Mouse (Mus musculus): Measurements from ENCODE around the gene Svopl. TPM values are rescaled to one million over a fixed set of nuclear protein-coding genes. Genes with fewer than 3 reads are reported as not detected.
A peak's percentile ranks its signal among the peaks of the same experiment; 100 is the strongest.

The Svopl gene
- total and polyA plus RNA-seq, 3 experiments, result not detected

DNA sequence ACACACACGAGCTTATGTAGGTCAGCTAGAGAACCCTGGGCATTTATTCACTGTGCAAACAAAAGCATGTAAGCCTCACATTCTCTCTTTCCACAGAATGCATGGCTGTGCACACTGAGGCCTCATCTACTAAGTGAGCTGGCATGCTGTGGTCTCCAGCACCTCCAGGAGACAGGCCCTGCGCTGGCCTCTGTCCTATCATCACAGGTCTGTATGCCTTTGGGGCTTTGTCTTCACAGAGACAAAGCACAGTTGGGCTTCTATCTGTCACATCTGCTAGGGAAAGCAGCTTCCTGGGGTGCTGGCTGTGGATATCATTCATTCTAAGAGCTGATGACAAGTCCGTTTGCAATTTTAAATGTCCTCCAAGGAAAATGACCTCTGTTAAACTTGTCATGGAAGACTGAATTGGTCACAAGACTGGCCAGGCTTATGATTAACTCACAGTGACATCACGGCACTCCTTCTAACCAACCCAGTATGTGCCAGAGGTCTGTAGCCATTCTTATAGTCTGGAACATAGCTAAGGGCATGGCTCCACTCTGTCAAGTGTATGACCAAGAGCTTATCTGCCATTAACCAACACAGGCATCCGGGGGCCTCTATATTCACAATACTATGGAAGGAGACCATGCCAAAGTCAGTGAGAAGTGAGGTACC, 25.5 kb upstream of the Svopl start:
- Histone ChIP-seq H3K79me2 (ENCODE audit: control insufficient read depth, insufficient read depth, low read length, poor library complexity) (no peaks in the 10 kb centered on the region), H3K27me3 (ENCODE audit: control insufficient read depth in 1 of 2, insufficient read depth in 2 of 2, low read length in 2 of 2) (no peaks in the 10 kb centered on the region; a peak in 1 of 4 replicates), H3K9ac (ENCODE audit: control insufficient read depth, low read depth, low read length, poor library complexity, severe bottlenecking) (no peak overlapping the region), H3K27ac (ENCODE audit: control insufficient read depth, low read depth, low read length) (no peak overlapping the region), H3K36me3 (ENCODE audit: control insufficient read depth in 1 of 2, insufficient read depth in 2 of 2, low read length in 2 of 2) (peaks cover 0 to 2% of the 10 kb centered on the region in 2 experiments; a peak in 1 of 4 replicates), H3K4me1 (ENCODE audit: control insufficient read depth in 1 of 2, insufficient read depth in 2 of 2, low read length in 2 of 2) (peaks cover 6% of the 10 kb centered on the region in 2 experiments; a peak in 3 of 4 replicates), H3K4me3 (ENCODE audit: control insufficient read depth in 1 of 2, insufficient read depth in 1 of 2, low read depth in 2 of 2, low read length in 2 of 2) (no peak overlapping the region), H3K9me3 (replicated peaks; ENCODE audit: insufficient read depth, low read length) (no peaks in the 10 kb centered on the region)
- no peak for DNase-seq (ENCODE audit: low read depth, low spot score)
- TF ChIP-seq NELFE (IDR thresholded peaks at IDR 0.05; ENCODE audit: low read depth, low read length) (no peak), HCFC1 (IDR thresholded peaks at IDR 0.05; ENCODE audit: low read depth, low read length) (no peak), BHLHE40 (IDR thresholded peaks at IDR 0.05; ENCODE audit: borderline replicate concordance, low read depth, low read length) (no peak), GATA1 (IDR thresholded peaks at IDR 0.05; ENCODE audit: low read depth, low read length) (no peak)

DNA sequence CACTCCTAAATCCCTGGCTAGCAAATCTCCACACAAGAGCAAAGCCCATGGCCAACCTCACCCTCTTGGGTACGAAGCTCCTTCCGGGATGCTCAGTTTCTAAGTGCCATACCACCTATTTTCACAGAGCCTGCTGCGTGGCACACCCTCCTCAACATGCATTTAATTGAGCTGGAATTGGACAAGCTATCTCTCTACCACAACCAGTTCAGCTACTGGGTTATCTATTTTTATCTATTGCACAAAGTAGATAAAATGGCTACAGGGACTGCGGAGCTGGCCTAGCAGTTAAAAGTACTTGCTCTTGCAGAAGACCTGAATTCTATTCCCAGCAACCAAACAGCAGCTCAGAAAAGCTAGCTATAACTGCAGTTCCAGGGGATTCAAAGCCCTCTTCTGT, 24.5 kb upstream of the Svopl start:
- Histone ChIP-seq H3K36me3 (ENCODE audit: control insufficient read depth in 1 of 2, insufficient read depth in 2 of 2, low read length in 2 of 2) (peaks cover 0 to 2% of the 10 kb centered on the region in 2 experiments; a peak in 1 of 4 replicates), H3K27ac (ENCODE audit: control insufficient read depth, low read depth, low read length) (no peak overlapping the region), H3K9ac (ENCODE audit: control insufficient read depth, low read depth, low read length, poor library complexity, severe bottlenecking) (no peak overlapping the region), H3K4me1 (ENCODE audit: control insufficient read depth in 1 of 2, insufficient read depth in 2 of 2, low read length in 2 of 2) (peaks cover 6% of the 10 kb centered on the region in 2 experiments; a peak in 3 of 4 replicates), H3K4me3 (ENCODE audit: control insufficient read depth in 1 of 2, insufficient read depth in 1 of 2, low read depth in 2 of 2, low read length in 2 of 2) (no peak overlapping the region), H3K9me3 (replicated peaks; ENCODE audit: insufficient read depth, low read length) (no peaks in the 10 kb centered on the region), H3K79me2 (ENCODE audit: control insufficient read depth, insufficient read depth, low read length, poor library complexity) (no peaks in the 10 kb centered on the region), H3K27me3 (ENCODE audit: control insufficient read depth in 1 of 2, insufficient read depth in 2 of 2, low read length in 2 of 2) (no peaks in the 10 kb centered on the region; a peak in 1 of 4 replicates)
- TF ChIP-seq EP300 (IDR thresholded peaks at IDR 0.05; ENCODE audit: low read depth in 1 of 2, low read length in 2 of 2) (peak; percentile 29 to 55; a peak in 1 of 4 replicates), GATA1 (IDR thresholded peaks at IDR 0.05; ENCODE audit: low read depth, low read length) (peak; percentile 81), POLR2AphosphoS2 (IDR thresholded peaks at IDR 0.05; ENCODE audit: low read length) (no peak), TCF12 (IDR thresholded peaks at IDR 0.05; ENCODE audit: low read depth, low read length) (peak; percentile 58)
- DNase-seq (ENCODE audit: low read depth, low spot score), result peak; percentile 14

- no peaks in the 10 kb centered on the region for H3K36me3 ChIP-seq (ENCODE audit: control insufficient read depth in 1 of 2, insufficient read depth in 2 of 2, low read length in 2 of 2)
- no peak overlapping the region for H3K9ac ChIP-seq (ENCODE audit: control insufficient read depth, low read depth, low read length, poor library complexity, severe bottlenecking)
- no peak for TF ChIP-seq POLR2A (IDR thresholded peaks at IDR 0.05; ENCODE audit: control insufficient read depth in 1 of 2, insufficient read depth in 1 of 2, low read depth in 1 of 2, low read length in 2 of 2, poor library complexity in 1 of 2)
- peak; percentile 83 for TF ChIP-seq ZC3H11A (IDR thresholded peaks at IDR 0.05; ENCODE audit: low read depth, low read length)
- no peak for TF ChIP-seq MEF2A (IDR thresholded peaks at IDR 0.05; ENCODE audit: extremely low read depth, insufficient replicate concordance, low read depth, low read length, poor library complexity, severe bottlenecking)
- no peak for TF ChIP-seq ELF1 (IDR thresholded peaks at IDR 0.05; ENCODE audit: low read depth, low read length)
- no peak for TF ChIP-seq POLR2AphosphoS5 (IDR thresholded peaks at IDR 0.05; ENCODE audit: borderline replicate concordance, low read depth, low read length)
- TF ChIP-seq RAD21 (IDR thresholded peaks at IDR 0.05; ENCODE audit: low read depth, low read length), result peak; percentile 88
- no peak for TF ChIP-seq MAFK (IDR thresholded peaks at IDR 0.05; ENCODE audit: borderline replicate concordance, low read depth, low read length)
- no peak for TF ChIP-seq USF2 (IDR thresholded peaks at IDR 0.05; ENCODE audit: borderline replicate concordance in 1 of 2, insufficient read depth in 1 of 2, low read depth in 1 of 2, low read length in 2 of 2)
- peak; percentile 61 to 87 (median 61) for TF ChIP-seq CTCF (IDR thresholded peaks at IDR 0.05 in 2 of 3, conservative IDR thresholded peaks at IDR 0.05 in 1 of 3; ENCODE audit: control insufficient read depth in 1 of 3, insufficient read depth in 1 of 3, low read depth in 2 of 3, low read length in 3 of 3, poor library complexity in 1 of 3, severe bottlenecking in 1 of 3)
- peak; percentile 87 for TF ChIP-seq SMC3 (IDR thresholded peaks at IDR 0.05; ENCODE audit: low read depth, low read length)
- TF ChIP-seq ZNF384 (IDR thresholded peaks at IDR 0.05; ENCODE audit: low read depth, low read length), result 0 out of 2 replicates have a peak, but pooled peaks have one; percentile 19
- H3K9me3 ChIP-seq (replicated peaks; ENCODE audit: insufficient read depth, low read length), result no peaks in the 10 kb centered on the region
- H3K4me1 ChIP-seq (ENCODE audit: control insufficient read depth in 1 of 2, insufficient read depth in 2 of 2, low read length in 2 of 2), result peaks cover 0 to 2% of the 10 kb centered on the region in 2 experiments; a peak in 2 of 4 replicates
- DNase-seq (ENCODE audit: low read depth, low spot score), result peak; percentile 79
- H3K79me2 ChIP-seq (ENCODE audit: control insufficient read depth, insufficient read depth, low read length, poor library complexity), result no peaks in the 10 kb centered on the region
- H3K4me3 ChIP-seq (ENCODE audit: control insufficient read depth in 1 of 2, insufficient read depth in 1 of 2, low read depth in 2 of 2, low read length in 2 of 2), result no peak overlapping the region
- H3K27me3 ChIP-seq (ENCODE audit: control insufficient read depth in 1 of 2, insufficient read depth in 2 of 2, low read length in 2 of 2), result no peaks in the 10 kb centered on the region
- H3K27ac ChIP-seq (ENCODE audit: control insufficient read depth, low read depth, low read length), result no peak overlapping the region
These were observed 19.4 kb upstream of the Svopl start for GRCm38 (mm10) chr6:38066215-38066614.
